Mouse (Mus musculus): ENCODE data around the gene Aldh3b3. TPM values are rescaled to one million over a fixed set of nuclear protein-coding genes. Genes with fewer than 3 reads are reported as not detected.

The Aldh3b3 gene
- polyA plus RNA-seq, 1 experiment from 2014 or later, result not detected

DNA sequence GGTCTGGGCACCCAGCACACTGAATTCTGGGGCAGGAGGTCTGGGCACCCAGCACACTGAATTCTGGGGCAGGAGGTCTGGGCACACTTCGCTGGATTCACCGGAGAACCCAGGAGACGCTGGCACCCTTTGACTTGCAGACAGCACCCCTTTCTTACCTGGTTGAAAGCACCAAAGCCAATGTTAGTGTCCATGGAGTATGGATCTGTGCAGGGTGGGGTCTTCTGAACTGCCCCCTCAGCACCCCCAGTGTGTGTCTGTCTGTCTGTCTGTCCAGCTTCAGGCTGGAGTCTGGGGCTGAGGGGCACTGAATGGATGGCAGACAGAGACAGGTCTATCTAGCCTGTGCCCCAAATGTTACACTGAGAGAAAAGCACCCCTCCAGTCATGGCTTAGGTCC lies 33.1 kb downstream of the Aldh3b3 start:
- no peak overlapping the region for H3K9ac ChIP-seq (ENCODE audit: low read length)
- no peak for DNase-seq (ENCODE audit: low spot score)
- 95% methylated on average over 3 of the region's 3 CpGs for WGBS
- no peak overlapping the region for H3K4me3 ChIP-seq (ENCODE audit: low read depth, low read length)
- H3K4me1 ChIP-seq (ENCODE audit: control insufficient read depth, insufficient read depth, low read length), result no peaks in the 10 kb centered on the region
- H3K36me3 ChIP-seq (ENCODE audit: control insufficient read depth, insufficient read depth, low read length), result no peaks in the 10 kb centered on the region
- no peaks in the 10 kb centered on the region for H3K9me3 ChIP-seq (ENCODE audit: control insufficient read depth, low read length)
- no peak for ATAC-seq (ENCODE audit: insufficient read depth, low FRiP score, low TSS enrichment)
- no peaks in the 10 kb centered on the region for H3K27me3 ChIP-seq (ENCODE audit: control insufficient read depth, insufficient read depth, low read length)
- H3K4me2 ChIP-seq (ENCODE audit: low read depth), result no peak overlapping the region
- no peak overlapping the region for H3K27ac ChIP-seq (ENCODE audit: low read depth, low read length)

DNA sequence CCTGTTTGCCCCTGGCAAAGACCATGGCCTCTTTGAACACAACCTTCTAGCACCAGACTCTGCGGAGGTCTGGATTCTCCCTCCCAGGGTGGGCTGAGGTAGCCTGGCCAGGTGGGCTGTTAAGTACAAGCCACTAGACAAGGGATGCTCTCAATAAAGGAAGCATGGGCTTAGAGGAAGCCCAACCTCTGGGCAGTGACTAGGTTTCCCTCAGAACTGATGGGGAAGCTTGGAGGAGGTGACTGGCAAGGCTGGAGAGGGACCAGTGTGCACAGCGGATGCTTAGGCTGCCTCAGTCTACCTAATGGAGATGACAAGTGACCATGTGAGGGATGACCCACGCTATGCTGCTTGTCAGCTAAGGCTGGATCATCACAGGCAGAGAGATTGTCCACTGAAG lies 33.5 kb downstream of the Aldh3b3 start:
- no peaks in the 10 kb centered on the region for H3K27me3 ChIP-seq (ENCODE audit: control insufficient read depth, insufficient read depth, low read length)
- H3K9ac ChIP-seq (ENCODE audit: low read length), result no peak overlapping the region
- H3K27ac ChIP-seq (ENCODE audit: low read depth, low read length), result no peak overlapping the region
- ATAC-seq (ENCODE audit: insufficient read depth, low FRiP score, low TSS enrichment) (no peak), DNase-seq (ENCODE audit: low spot score) (no peak)
- no peak overlapping the region for H3K4me3 ChIP-seq (ENCODE audit: low read depth, low read length)
- H3K4me2 ChIP-seq (ENCODE audit: low read depth), result no peak overlapping the region
- 93% methylated on average over 3 of the region's 3 CpGs for WGBS
- H3K9me3 ChIP-seq (ENCODE audit: control insufficient read depth, low read length), result no peaks in the 10 kb centered on the region
- H3K4me1 ChIP-seq (ENCODE audit: control insufficient read depth, insufficient read depth, low read length), result no peaks in the 10 kb centered on the region
- no peaks in the 10 kb centered on the region for H3K36me3 ChIP-seq (ENCODE audit: control insufficient read depth, insufficient read depth, low read length)

DNA sequence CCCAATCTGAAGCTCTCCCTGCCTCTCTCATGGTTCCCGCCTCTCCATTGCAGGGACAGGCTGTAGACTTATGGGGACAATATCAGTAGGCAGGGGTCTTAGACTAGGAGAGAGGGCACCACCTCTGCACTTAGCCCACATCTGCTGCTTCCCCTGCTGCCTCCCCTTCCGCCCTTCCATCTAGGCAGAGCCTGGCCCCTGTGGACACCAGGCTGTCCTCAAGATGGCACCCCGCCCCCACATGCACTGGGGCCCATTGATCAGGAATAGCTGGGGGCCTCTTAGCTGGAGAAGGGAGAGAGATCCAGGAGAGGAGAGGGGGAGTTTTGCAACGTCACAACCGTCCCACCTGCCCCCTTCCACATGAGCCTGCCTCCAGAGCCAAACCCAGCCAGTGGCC lies 34.0 kb downstream of the Aldh3b3 start, which contains the start of gene Tbx10:
Gene Tbx10 (plus strand): TSS at position 337 of the 400 bp plus-strand sequence.
- 63% methylated on average over 5 of the region's 5 CpGs for WGBS
- Histone ChIP-seq H3K27me3 (ENCODE audit: control insufficient read depth, insufficient read depth, low read length) (no peaks in the 10 kb centered on the region), H3K4me3 (ENCODE audit: low read depth, low read length) (no peak within 1 kb of the TSS), H3K4me2 (ENCODE audit: low read depth) (no peak within 1 kb of the TSS), H3K36me3 (ENCODE audit: control insufficient read depth, insufficient read depth, low read length) (no peaks in the 10 kb centered on the region), H3K4me1 (ENCODE audit: control insufficient read depth, insufficient read depth, low read length) (no peaks in the 10 kb centered on the region), H3K27ac (ENCODE audit: low read depth, low read length) (no peak within 1 kb of the TSS), H3K9me3 (ENCODE audit: control insufficient read depth, low read length) (no peaks in the 10 kb centered on the region), H3K9ac (ENCODE audit: low read length) (no peak within 1 kb of the TSS)
- DNase-seq (ENCODE audit: low spot score) (no peak), ATAC-seq (ENCODE audit: insufficient read depth, low FRiP score, low TSS enrichment) (no peak)

DNA sequence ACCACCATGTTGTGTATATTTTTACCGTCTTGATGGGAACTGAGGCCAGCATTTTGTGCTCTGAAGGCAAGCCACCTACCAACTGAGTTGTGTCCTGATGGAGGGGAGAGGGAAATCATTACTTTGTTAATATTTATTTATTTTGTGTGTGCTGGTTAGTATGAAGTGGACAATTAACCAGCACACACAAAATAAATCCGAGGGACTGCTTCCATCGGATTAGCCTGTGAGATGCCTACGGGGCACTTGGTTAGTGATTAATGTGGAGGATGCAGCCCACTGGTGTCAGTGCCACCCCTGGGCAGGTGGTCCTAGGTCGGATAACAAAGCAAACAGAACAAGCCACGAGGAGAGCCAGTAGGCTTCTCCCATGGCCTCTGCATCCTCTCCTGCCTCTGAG lies 36.5 kb downstream of the Aldh3b3 start:
- Histone ChIP-seq H3K4me1 (ENCODE audit: control insufficient read depth, insufficient read depth, low read length) (no peaks in the 10 kb centered on the region), H3K27ac (ENCODE audit: low read depth, low read length) (no peak overlapping the region), H3K36me3 (ENCODE audit: control insufficient read depth, insufficient read depth, low read length) (no peaks in the 10 kb centered on the region), H3K4me3 (ENCODE audit: low read depth, low read length) (no peak overlapping the region), H3K27me3 (ENCODE audit: control insufficient read depth, insufficient read depth, low read length) (no peaks in the 10 kb centered on the region), H3K9me3 (ENCODE audit: control insufficient read depth, low read length) (no peaks in the 10 kb centered on the region), H3K9ac (ENCODE audit: low read length) (no peak overlapping the region), H3K4me2 (ENCODE audit: low read depth) (no peak overlapping the region)
- DNase-seq (ENCODE audit: low spot score) (no peak), ATAC-seq (ENCODE audit: insufficient read depth, low FRiP score, low TSS enrichment) (no peak)
- 64% methylated on average over 6 of the region's 6 CpGs for WGBS

DNA sequence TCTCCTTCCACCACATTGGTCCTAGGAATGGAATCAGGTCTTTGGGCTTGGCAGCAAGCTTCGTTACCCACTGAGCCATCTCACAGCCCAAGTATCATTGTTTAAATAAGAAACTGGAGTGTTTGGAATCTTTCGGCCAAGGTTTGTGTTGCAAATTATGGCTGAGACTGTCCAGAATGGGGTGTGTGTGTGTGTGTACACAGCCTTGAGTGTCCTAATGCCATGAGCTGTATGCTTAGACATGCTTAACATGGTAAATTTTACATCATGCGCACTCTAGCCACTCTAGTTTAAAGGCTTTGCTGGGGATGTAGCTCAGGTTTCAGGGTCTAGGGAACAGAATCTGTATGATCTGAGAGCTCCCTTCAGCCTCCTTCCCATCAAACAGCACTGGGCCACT lies 37.1 kb downstream of the Aldh3b3 start:
- Histone ChIP-seq H3K9ac (ENCODE audit: low read length) (no peak overlapping the region), H3K27ac (ENCODE audit: low read depth, low read length) (no peak overlapping the region), H3K4me3 (ENCODE audit: low read depth, low read length) (no peak overlapping the region), H3K9me3 (ENCODE audit: control insufficient read depth, low read length) (no peaks in the 10 kb centered on the region), H3K36me3 (ENCODE audit: control insufficient read depth, insufficient read depth, low read length) (no peaks in the 10 kb centered on the region), H3K27me3 (ENCODE audit: control insufficient read depth, insufficient read depth, low read length) (no peaks in the 10 kb centered on the region), H3K4me1 (ENCODE audit: control insufficient read depth, insufficient read depth, low read length) (no peaks in the 10 kb centered on the region), H3K4me2 (ENCODE audit: low read depth) (no peak overlapping the region)
- ATAC-seq (ENCODE audit: insufficient read depth, low FRiP score, low TSS enrichment) (no peak), DNase-seq (ENCODE audit: low spot score) (no peak)
- WGBS, result 91% methylated on average over 3 of the region's 3 CpGs

DNA sequence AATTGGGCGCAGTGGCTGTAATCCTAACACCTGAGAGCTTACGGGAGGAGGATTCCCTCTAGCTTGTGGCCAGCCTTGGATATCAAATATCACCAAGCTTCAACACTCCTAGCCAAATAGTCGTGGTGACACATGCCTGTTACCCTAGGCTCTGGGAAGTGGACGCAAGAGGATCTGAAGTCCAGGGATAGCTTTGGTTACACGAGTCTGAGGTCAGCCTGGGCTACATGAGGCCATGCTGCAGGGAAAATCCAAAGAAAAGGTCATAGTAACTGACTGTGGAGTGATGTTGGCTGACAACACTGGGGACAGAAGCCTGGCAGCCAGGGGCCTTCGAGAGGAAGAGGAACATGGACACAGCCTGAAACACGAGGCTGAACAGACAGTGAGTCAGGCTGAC lies 37.7 kb downstream of the Aldh3b3 start:
- Histone ChIP-seq H3K9ac (ENCODE audit: low read length) (no peak overlapping the region), H3K9me3 (ENCODE audit: control insufficient read depth, low read length) (no peaks in the 10 kb centered on the region), H3K27ac (ENCODE audit: low read depth, low read length) (no peak overlapping the region), H3K27me3 (ENCODE audit: control insufficient read depth, insufficient read depth, low read length) (no peaks in the 10 kb centered on the region), H3K4me2 (ENCODE audit: low read depth) (no peak overlapping the region), H3K36me3 (ENCODE audit: control insufficient read depth, insufficient read depth, low read length) (no peaks in the 10 kb centered on the region), H3K4me3 (ENCODE audit: low read depth, low read length) (no peak overlapping the region), H3K4me1 (ENCODE audit: control insufficient read depth, insufficient read depth, low read length) (peaks cover 4% of the 10 kb centered on the region; the same call in 1 of the 2 replicates)
- ATAC-seq (ENCODE audit: insufficient read depth, low FRiP score, low TSS enrichment), result no peak
- DNase-seq (ENCODE audit: low spot score), result no peak
- 76% methylated on average over 7 of the region's 7 CpGs for WGBS

DNA sequence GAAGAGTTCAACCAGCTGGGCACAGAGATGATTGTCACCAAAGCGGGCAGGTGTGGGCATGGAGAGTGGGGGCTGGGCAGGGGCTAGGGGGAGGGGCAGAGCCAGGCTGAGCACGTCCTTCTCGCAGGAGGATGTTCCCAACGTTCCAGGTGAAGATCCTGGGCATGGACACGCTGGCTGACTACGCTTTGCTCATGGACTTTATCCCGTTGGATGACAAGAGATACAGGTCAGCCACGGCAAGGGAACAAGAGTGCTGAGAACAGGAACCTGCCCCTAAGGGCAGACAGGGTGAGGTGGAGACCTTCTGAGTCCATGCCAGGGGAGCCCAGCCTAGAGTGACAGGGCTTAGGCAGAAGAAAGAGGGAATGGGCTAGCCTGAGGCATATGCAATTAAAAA lies 38.3 kb downstream of the Aldh3b3 start:
- Histone ChIP-seq H3K27ac (ENCODE audit: low read depth, low read length) (no peak overlapping the region), H3K4me1 (ENCODE audit: control insufficient read depth, insufficient read depth, low read length) (peaks cover 9% of the 10 kb centered on the region; the same call in 1 of the 2 replicates), H3K9me3 (ENCODE audit: control insufficient read depth, low read length) (no peaks in the 10 kb centered on the region), H3K27me3 (ENCODE audit: control insufficient read depth, insufficient read depth, low read length) (no peaks in the 10 kb centered on the region), H3K4me3 (ENCODE audit: low read depth, low read length) (no peak overlapping the region), H3K9ac (ENCODE audit: low read length) (no peak overlapping the region), H3K36me3 (ENCODE audit: control insufficient read depth, insufficient read depth, low read length) (no peaks in the 10 kb centered on the region), H3K4me2 (ENCODE audit: low read depth) (no peak overlapping the region)
- WGBS, result 84% methylated on average over 8 of the region's 8 CpGs
- ATAC-seq (ENCODE audit: insufficient read depth, low FRiP score, low TSS enrichment), result no peak
- DNase-seq (ENCODE audit: low spot score), result no peak

DNA sequence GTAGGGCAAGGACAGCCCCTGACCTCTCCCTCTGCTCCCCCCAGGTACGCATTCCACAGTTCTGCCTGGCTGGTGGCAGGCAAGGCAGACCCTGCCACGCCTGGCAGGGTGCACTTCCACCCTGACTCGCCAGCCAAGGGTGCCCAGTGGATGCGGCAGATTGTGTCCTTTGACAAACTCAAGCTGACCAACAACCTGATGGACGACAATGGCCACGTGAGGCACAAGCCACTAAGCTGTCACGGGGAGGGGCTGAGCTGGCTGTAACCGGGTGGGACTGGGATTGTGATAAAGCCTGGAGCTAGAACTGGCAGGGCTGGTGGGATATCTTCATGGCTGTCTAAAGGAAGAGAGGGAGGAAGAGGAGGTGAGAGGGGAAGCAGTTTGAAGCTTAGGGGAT lies 38.8 kb downstream of the Aldh3b3 start:
- H3K27me3 ChIP-seq (ENCODE audit: control insufficient read depth, insufficient read depth, low read length), result no peaks in the 10 kb centered on the region
- H3K4me1 ChIP-seq (ENCODE audit: control insufficient read depth, insufficient read depth, low read length), result peaks cover 9% of the 10 kb centered on the region; the same call in 1 of the 2 replicates
- ATAC-seq (ENCODE audit: insufficient read depth, low FRiP score, low TSS enrichment) (no peak), DNase-seq (ENCODE audit: low spot score) (no peak)
- H3K4me3 ChIP-seq (ENCODE audit: low read depth, low read length), result no peak overlapping the region
- H3K9me3 ChIP-seq (ENCODE audit: control insufficient read depth, low read length), result no peaks in the 10 kb centered on the region
- no peak overlapping the region for H3K9ac ChIP-seq (ENCODE audit: low read length)
- no peak overlapping the region for H3K4me2 ChIP-seq (ENCODE audit: low read depth)
- H3K36me3 ChIP-seq (ENCODE audit: control insufficient read depth, insufficient read depth, low read length), result no peaks in the 10 kb centered on the region
- no peak overlapping the region for H3K27ac ChIP-seq (ENCODE audit: low read depth, low read length)
- 69% methylated on average over 8 of the region's 8 CpGs for WGBS

DNA sequence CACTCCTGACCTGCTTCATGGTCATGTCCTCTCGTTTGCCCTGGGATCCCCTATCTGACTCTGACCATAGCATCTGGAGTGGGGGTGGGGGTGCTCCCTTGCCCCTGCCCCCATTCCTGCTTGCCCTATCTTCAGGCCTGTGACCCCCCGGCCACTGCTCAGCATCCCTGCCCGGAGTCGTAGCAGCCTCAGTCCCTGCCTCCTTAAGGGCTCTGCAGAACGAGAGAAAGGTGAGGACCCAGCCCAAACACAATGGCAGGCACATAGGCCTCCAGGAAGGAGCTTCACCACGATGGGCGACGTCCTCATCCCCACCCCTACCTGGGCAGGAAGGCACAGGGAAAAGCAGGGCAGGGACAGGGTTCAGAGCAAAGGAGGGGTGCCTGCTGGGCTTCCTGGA lies 39.9 kb downstream of the Aldh3b3 start:
- 69% methylated on average over 8 of the region's 8 CpGs for WGBS
- Histone ChIP-seq H3K27me3 (ENCODE audit: control insufficient read depth, insufficient read depth, low read length) (no peaks in the 10 kb centered on the region), H3K27ac (ENCODE audit: low read depth, low read length) (no peak overlapping the region), H3K4me2 (ENCODE audit: low read depth) (no peak overlapping the region), H3K36me3 (ENCODE audit: control insufficient read depth, insufficient read depth, low read length) (no peaks in the 10 kb centered on the region), H3K4me1 (ENCODE audit: control insufficient read depth, insufficient read depth, low read length) (peaks cover 9% of the 10 kb centered on the region; the same call in 1 of the 2 replicates), H3K4me3 (ENCODE audit: low read depth, low read length) (no peak overlapping the region), H3K9me3 (ENCODE audit: control insufficient read depth, low read length) (no peaks in the 10 kb centered on the region), H3K9ac (ENCODE audit: low read length) (no peak overlapping the region)
- ATAC-seq (ENCODE audit: insufficient read depth, low FRiP score, low TSS enrichment), result no peak
- DNase-seq (ENCODE audit: low spot score), result no peak

Data from neural tube, embryonic 11.5 days (tissue).